In the genomic region with DNA sequence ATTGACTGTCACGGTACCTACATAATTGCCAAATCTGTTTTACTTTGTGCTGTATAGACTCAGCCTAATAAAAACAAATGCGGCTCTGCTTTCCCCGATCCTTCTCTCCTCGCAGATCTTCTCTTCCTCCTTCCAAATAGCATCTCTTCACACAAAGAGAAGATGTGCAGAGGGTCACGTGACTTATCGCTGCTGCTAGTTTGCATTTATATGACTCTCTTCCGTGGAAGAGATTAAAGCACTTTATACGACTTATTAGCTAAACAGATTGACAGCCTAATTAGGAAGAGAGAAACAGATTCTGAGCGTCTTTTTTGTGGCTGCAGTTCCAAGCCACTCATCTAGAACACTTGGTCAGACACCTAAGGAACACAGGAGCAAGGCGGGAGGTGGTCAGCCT, we compare ENCODE assay signal across 25 mouse cellular contexts.
DNase-seq lines count a peak whose midpoint lies in the region; ATAC-seq and TF ChIP-seq lines count a peak whose summit lies in the region.
"Had no signal": no experiment of that assay in that cellular context is flagged by ENCODE, and none has a peak within 500 bp of the region (broad histone marks: within the 10 kb centered on the region; RNA-seq: fewer than 3 reads in every experiment).

No protein-coding gene starts in this region.

- H3K36me3 ChIP-seq in forebrain, embryonic 13.5 days (ENCODE audit: poor library complexity, severe bottlenecking), result no peaks in the 10 kb centered on the region
- H3K36me3 ChIP-seq in forebrain, embryonic 12.5 days (replicated peaks), result no peaks in the 10 kb centered on the region
- no peaks in the 10 kb centered on the region for H3K36me3 ChIP-seq in hindbrain, embryonic 15.5 days
- H3K36me3 ChIP-seq in hindbrain, embryonic 16.5 days (ENCODE audit: control insufficient read depth, insufficient read depth, low read length), result no peaks in the 10 kb centered on the region

- no peak overlapping the region for H3K27ac ChIP-seq in forebrain, embryonic 13.5 days
- no peak overlapping the region for H3K27ac ChIP-seq in forebrain, embryonic 12.5 days
- H3K27ac ChIP-seq in hindbrain, embryonic 15.5 days (replicated peaks), result peak overlapping the region; percentile 43; the same call in 1 of the 2 replicates
- H3K27ac ChIP-seq in hindbrain, embryonic 16.5 days (ENCODE audit: low read depth, low read length), result no peak overlapping the region; the same call in 1 of the 2 replicates
- H3K27ac ChIP-seq: left cerebral cortex, adult 2 months had no signal

- ATAC-seq in forebrain, embryonic 13.5 days, result peak; percentile 43; the same call in 1 of the 2 replicates
- ATAC-seq in forebrain, embryonic 12.5 days (ENCODE audit: low FRiP score), result no peak
- ATAC-seq in hindbrain, embryonic 15.5 days (ENCODE audit: low FRiP score, low read depth), result no peak
- ATAC-seq in hindbrain, embryonic 16.5 days, result no peak; the same call in 1 of the 2 replicates
- ATAC-seq in erythroblast, adult 5-6 weeks (replicated peaks; ENCODE audit: low FRiP score, poor library complexity, severe bottlenecking), result no peak
- ATAC-seq: activated CD4-positive, CD25-positive, alpha-beta regulatory T cell, adult 4 months; inflammation-experienced regulatory T-cells, adult 6 months; lung, postnatal 0 days had no signal

- DNase-seq in brain, embryonic 14.5 days (ENCODE audit: low read depth), result peak; percentile 75
- peak; percentile 57 for DNase-seq in naive thymus-derived CD4-positive, alpha-beta T cell, adult 2 months (ENCODE audit: low read depth)
- DNase-seq in adrenal gland, postnatal 14 days, result no peak
- DNase-seq: adrenal gland, postnatal 10 days; cerebellum, adult 11 months; cerebellum, postnatal 25 days; embryo, embryonic 11 days; gastrocnemius, postnatal 36 days; heart, postnatal 10 days; kidney, adult 9 months; kidney, postnatal 25 days; layer of hippocampus, adult 9-11 months; left cerebral cortex, postnatal 4 days; liver; thymus, postnatal 36 days had no signal

- TF ChIP-seq CTCF in brain, embryonic 14.5 days (IDR thresholded peaks at IDR 0.05; ENCODE audit: borderline replicate concordance, extremely low read depth, insufficient read depth, insufficient read length), result no peak

- no peak overlapping the region for H3K4me3 ChIP-seq in forebrain, embryonic 13.5 days
- H3K4me3 ChIP-seq in forebrain, embryonic 12.5 days (replicated peaks), result no peak overlapping the region
- no peak overlapping the region for H3K4me3 ChIP-seq in hindbrain, embryonic 15.5 days
- no peak overlapping the region for H3K4me3 ChIP-seq in hindbrain, embryonic 16.5 days (ENCODE audit: low read length)
- H3K4me3 ChIP-seq: left cerebral cortex, adult 2 months had no signal

- H3K4me1 ChIP-seq in forebrain, embryonic 13.5 days, result peaks cover 8% of the 10 kb centered on the region
- peaks cover 40% of the 10 kb centered on the region for H3K4me1 ChIP-seq in forebrain, embryonic 12.5 days
- peaks cover 40% of the 10 kb centered on the region for H3K4me1 ChIP-seq in hindbrain, embryonic 15.5 days (replicated peaks)
- H3K4me1 ChIP-seq in hindbrain, embryonic 16.5 days (ENCODE audit: control insufficient read depth, insufficient read depth, low read depth, low read length), result peaks cover 15% of the 10 kb centered on the region

- whole genome bisulfite sequencing in forebrain, embryonic 13.5 days, result 50% methylated on average over 10 of the region's 10 CpGs
- WGBS in forebrain, embryonic 12.5 days, result 61% methylated on average over 10 of the region's 10 CpGs
- 51% methylated on average over 10 of the region's 10 CpGs for WGBS in hindbrain, embryonic 15.5 days
- WGBS in hindbrain, embryonic 16.5 days, result 56% methylated on average over 10 of the region's 10 CpGs

- no peak overlapping the region for H3K9ac ChIP-seq in forebrain, embryonic 13.5 days
- no peak overlapping the region for H3K9ac ChIP-seq in forebrain, embryonic 12.5 days
- no peak overlapping the region for H3K9ac ChIP-seq in hindbrain, embryonic 15.5 days
- no peak overlapping the region for H3K9ac ChIP-seq in hindbrain, embryonic 16.5 days (ENCODE audit: low read depth, low read length)

- no peak for TF ChIP-seq POLR2A in brain, embryonic 14.5 days (IDR thresholded peaks at IDR 0.05; ENCODE audit: borderline replicate concordance, extremely low read depth, insufficient read depth, insufficient read length, poor library complexity, severe bottlenecking)

- H3K4me2 ChIP-seq in forebrain, embryonic 13.5 days, result no peak overlapping the region
- H3K4me2 ChIP-seq in forebrain, embryonic 12.5 days, result no peak overlapping the region
- H3K4me2 ChIP-seq in hindbrain, embryonic 15.5 days, result no peak overlapping the region
- H3K4me2 ChIP-seq in hindbrain, embryonic 16.5 days (ENCODE audit: low read length), result no peak overlapping the region
- H3K4me2 ChIP-seq: heart, embryonic 11.5 days had no signal

- H3K27me3 ChIP-seq in forebrain, embryonic 13.5 days, result no peaks in the 10 kb centered on the region
- H3K27me3 ChIP-seq in forebrain, embryonic 12.5 days, result no peaks in the 10 kb centered on the region
- no peaks in the 10 kb centered on the region for H3K27me3 ChIP-seq in hindbrain, embryonic 15.5 days
- no peaks in the 10 kb centered on the region for H3K27me3 ChIP-seq in hindbrain, embryonic 16.5 days (replicated peaks; ENCODE audit: control insufficient read depth, insufficient read depth, low read length)

- no peaks in the 10 kb centered on the region for H3K9me3 ChIP-seq in forebrain, embryonic 13.5 days (replicated peaks)
- no peaks in the 10 kb centered on the region for H3K9me3 ChIP-seq in forebrain, embryonic 12.5 days
- H3K9me3 ChIP-seq in hindbrain, embryonic 15.5 days, result no peaks in the 10 kb centered on the region
- no peaks in the 10 kb centered on the region for H3K9me3 ChIP-seq in hindbrain, embryonic 16.5 days (ENCODE audit: control insufficient read depth, low read length)
